Mouse (Mus musculus) large intestine, adult 2 months (tissue): ENCODE results near the gene Cdca8. TPM values are rescaled to one million over a fixed set of nuclear protein-coding genes. Genes with fewer than 3 reads are reported as not detected.

Experiments
- DNase-seq: peaks from one replicate; pipeline ENCODE4 v3.0.0-alpha.2; 2012; ENCODE audit warnings: low read depth, low spot score
- WGBS: fragments of 180-500 bp; shearing (Covaris S2); methylation state at CpG from one replicate; pipeline ENCODE4 v1.1.7; 2018; 5-methylcytosine and 5-hydroxymethylcytosine counted together
- polyA plus RNA-seq: library from polyadenylated mRNA; depleted of rRNA; stranded (reverse); fragments of >200 nt; gene quantifications from 2 replicates; pipeline ENCODE4 v1.2.3, GENCODE M21; 2012

Gene Cdca8
- polyA plus RNA-seq, 1 experiment = 42.9 TPM

DNA sequence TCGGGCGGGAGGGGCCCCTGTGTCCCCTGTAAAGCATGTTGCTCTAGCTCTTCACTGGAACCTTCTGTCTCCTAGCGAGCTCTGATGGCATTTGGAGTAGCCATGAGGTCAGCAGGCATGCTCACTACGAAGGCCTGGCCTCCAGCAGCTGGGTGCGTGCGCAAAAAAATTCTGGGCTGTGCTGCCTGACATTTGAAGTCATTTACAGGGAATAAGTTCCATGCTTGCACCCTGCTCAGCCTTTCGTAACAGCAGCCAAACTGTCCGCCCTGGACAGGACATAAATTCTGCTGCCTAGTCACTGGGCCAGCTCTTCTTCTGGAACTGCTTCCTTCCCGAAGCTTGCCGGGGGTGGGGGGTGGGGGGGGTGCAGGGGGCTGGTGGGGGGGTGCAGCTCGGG, 20.0 kb upstream of the Cdca8 start:
- no peak for DNase-seq
- 53% methylated on average over 11 of the region's 11 CpGs for WGBS

DNA sequence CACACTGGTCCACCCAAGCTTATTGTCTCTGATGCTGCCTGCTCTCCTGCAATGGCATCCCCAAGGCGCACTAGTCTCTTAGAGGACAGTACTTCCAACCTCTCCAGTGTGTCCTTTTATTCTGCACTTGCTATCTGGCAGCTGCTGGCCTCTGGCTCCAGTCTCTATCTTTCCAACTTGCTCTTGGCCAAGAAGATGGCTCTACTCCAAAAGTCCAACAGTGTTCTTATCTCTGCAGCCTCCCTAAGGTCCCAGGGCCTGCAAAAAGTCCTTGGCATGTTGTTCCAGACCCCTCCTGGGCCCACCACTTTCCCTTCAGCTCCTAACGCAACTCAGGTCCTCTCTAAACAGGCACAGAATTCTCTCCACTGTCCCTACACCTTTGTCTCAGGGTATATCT, 18.2 kb upstream of the Cdca8 start:
- no peak for DNase-seq
- whole genome bisulfite sequencing = 74% methylated on average over 2 of the region's 2 CpGs

DNA sequence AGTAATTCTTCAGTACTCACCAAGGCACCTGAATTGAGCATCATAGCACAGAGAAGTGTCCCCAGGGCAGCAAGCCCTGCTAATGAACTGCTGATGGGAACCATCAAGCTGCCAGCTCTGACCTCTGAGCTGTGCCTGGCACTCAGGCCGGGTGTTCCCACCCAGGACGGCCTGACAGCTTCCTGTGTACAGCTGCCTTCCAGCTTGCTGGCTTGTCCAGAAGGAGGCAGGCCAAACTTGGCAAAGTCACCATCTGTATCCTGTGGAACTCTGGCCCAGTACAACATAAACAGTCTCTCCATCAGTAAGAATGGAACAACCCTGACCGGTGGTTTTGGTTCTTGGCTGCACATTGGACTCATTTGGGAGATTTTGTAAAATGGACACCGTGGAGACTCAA, 14.4 kb upstream of the Cdca8 start:
- DNase-seq = no peak
- WGBS = 46% methylated on average over 4 of the region's 4 CpGs

DNA sequence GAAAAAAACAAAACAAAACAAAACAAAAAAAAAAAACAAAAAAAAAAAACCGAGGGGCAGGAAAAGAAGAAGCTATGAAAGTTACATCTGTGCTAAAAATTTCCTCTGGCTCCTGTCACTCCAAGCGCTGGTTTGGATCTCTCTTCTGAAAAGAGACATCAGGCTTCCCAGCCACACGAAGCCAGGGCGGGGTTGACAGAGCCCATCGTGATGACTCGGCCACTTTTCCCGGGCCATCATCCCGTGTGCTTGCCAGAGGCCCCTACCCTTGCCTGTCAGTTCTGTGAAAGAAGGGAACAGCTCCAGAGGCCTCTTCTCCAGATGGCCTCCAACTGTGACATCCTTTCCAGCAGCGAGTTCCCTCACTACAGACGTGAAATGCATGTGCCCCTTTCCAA, 11.9 kb upstream of the Cdca8 start:
- WGBS = 22% methylated on average over 10 of the region's 10 CpGs
- DNase-seq = no peak

DNA sequence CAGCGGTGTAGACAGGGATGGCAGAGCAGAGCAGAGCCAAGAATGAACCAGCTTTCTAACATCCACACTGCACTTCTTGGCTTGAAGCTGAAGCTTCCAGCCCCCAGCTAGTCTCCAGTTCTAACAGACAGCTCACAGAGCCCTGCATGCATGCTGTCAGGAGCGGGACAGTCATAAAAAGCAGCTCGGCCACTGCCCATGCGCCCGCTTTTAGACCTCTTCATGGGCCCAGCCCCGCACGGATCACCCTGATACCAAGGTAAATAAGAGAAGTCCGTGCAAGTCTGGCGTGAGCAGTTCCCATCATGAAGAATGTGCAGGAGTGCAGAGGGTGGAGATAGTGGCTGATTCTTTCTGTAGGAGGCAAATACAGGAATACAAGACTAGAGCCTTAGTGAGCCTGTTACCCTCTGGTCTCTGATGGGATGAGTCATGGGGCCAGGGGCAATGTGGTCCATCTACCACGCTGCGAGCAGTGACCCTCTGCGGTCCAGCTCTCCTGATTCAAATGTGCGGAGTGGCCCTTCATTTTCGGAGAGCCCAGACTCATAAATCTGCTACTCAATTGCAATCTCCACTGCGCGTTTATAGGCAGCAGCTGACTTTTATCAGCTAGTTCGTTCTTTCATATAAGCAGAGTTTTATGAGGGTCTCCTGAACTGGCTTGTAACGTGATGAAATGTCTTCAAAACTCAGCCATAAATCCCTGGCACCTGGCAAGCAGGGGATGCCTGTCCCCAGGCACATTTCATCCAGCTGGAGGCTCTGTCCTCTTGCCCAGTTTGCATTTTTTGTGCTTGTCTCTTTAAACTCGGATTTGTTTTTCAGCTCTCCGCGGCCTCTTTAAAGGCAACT, 11.3 kb upstream of the Cdca8 start:
- no peak for DNase-seq
- WGBS = 21% methylated on average over 21 of the region's 21 CpGs

DNA sequence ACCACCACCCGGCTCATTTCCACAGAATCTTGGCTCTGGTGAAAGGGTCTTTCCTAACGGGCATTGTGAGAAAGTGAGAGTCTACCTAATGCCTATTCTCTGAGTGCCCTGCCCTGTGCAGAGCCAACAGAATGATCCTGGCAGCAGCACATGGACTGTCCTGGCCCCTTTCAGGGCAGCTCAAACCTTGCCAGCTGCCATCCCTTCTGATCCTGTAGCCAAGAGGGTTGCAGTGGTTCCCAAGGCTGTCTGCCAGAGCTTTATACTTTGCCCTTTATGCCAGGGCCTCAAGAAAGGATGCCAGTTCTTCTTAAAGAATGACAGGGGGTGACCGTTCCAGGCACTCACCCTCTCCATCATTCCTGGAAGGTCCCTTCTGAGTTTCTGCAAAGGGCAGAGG, 10.4 kb upstream of the Cdca8 start:
- no peak for DNase-seq
- WGBS = 76% methylated on average over 3 of the region's 3 CpGs

DNA sequence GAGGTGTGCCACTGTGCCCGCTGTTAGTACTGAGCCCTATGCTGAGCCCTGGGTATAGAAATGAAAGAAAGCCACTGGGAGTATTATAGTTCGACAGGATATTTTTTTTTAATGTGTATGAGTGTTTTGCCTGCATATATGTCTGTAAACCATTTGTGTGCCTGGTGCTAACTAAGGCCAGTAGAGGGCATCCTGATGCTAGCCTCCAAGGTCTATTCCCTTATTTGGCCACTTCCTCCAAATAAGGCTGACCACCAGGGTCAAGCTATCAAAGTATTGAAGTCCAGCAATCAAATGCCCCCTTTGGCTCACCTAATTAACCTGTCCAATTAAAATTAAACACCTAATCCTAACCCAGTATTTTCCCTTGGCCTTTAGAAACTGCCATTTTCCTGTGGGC, 5.8 kb upstream of the Cdca8 start:
- no peak for DNase-seq
- 73% methylated on average over 2 of the region's 2 CpGs for WGBS

DNA sequence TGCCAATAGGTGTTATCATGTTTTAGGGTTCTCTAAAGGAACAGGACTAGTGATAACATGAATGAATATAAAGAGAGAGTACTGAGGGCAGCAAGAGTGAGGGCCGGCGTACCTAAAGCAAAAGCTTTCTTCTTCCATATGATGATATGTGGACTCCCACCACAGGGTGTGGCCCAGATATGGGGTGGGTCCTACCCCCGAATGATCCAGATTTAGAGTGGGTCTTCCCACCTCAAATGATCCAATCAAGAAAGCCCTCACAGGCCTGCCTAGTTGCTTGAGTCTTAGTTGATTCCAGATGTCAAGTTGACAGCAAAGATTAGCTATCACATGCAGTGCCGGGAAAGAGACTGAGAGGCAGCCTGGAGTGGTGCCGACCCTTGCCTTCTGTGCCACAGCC, 4.7 kb upstream of the Cdca8 start:
- 88% methylated on average over 5 of the region's 5 CpGs for WGBS
- no peak for DNase-seq

DNA sequence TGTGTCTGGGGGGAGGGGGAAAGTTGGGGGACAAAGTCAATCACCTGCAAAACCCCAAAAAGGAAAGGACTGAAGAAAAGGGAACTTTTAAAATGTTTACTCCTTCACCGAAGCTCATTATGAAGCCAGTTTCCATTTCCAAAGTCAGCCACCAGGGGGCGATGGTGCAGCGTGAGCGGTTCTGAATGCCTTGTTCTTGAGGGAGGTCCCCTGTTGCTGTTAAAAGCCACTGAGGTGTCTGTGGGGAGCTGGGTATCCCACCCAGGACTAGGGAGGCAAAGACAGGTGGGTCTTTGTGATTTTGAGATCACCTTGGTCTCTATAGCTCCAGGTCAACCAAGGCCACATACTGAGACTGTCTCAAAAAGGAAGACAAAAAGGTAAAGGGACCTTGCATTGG, 3.9 kb upstream of the Cdca8 start:
- peak; percentile 46 for DNase-seq
- under 1% methylated on average over 4 of the region's 4 CpGs for WGBS

DNA sequence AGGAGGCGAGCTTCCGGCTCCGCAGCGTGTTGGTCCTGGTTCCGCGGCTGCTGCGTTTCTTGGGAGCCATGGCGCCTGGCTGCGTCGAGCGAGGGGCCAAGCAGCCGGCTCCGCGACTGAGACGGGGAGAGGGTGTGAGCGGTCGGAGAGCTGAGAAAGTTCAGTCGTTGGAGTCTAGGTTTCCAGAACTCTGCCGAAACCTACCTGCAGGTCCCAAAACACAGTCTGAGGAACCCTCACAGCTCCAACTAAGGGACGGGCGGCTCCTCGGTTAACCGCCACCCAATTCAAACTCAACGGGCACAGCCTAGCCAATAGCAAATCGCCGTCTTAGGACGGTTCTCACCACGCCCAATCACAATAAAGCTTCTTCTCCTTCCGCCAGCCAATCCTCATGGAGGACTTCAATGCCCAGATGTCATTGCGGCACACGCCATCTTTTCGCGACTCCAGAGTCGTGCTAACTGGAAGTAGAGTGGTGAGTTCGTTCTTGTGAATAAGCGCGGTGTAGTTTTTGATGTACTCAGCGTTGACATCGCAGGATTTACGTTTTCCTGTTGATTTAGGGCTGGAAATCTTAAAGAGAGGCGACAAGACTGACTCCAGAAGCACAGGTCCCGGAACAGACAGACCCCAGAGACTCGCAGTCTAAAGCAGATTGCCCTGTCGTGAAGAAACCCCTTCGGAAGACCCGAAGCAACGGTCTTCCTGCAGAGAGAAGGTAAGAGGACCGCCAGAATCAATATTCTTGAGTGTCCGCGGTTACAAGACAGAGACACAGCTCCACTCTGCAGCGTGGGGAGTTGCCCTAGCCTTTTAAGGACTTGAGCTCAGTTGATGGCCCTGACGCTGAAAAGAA, 2.3 kb downstream of the Cdca8 start, which contains the start of gene 9930104L06Rik:
TSS of gene 9930104L06Rik (plus strand) at position 436 of the 859 bp plus-strand sequence.
- WGBS = under 1% methylated on average over 52 of the region's 52 CpGs
- peak; percentile 88 for DNase-seq

DNA sequence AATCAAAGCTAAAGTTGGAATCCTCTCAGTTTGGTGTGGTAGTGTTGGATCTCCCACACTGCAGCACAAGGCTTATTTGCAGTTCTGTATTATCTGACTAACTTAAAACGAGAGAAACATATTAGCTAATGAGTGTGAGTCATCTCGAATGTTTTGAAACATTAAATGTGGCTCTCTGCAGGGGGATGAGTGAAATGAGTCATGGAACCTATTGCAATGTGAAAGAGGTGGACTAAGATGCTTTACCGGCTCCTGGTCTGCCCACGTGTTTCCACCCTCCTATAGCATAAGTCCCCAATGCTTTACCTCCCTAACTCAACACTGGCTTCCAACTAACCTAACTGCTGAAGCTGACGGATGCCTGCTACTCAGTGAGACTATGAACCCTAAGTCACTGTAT, 11.0 kb downstream of the Cdca8 start:
- DNase-seq = no peak
- WGBS = 83% methylated on average over 5 of the region's 5 CpGs

DNA sequence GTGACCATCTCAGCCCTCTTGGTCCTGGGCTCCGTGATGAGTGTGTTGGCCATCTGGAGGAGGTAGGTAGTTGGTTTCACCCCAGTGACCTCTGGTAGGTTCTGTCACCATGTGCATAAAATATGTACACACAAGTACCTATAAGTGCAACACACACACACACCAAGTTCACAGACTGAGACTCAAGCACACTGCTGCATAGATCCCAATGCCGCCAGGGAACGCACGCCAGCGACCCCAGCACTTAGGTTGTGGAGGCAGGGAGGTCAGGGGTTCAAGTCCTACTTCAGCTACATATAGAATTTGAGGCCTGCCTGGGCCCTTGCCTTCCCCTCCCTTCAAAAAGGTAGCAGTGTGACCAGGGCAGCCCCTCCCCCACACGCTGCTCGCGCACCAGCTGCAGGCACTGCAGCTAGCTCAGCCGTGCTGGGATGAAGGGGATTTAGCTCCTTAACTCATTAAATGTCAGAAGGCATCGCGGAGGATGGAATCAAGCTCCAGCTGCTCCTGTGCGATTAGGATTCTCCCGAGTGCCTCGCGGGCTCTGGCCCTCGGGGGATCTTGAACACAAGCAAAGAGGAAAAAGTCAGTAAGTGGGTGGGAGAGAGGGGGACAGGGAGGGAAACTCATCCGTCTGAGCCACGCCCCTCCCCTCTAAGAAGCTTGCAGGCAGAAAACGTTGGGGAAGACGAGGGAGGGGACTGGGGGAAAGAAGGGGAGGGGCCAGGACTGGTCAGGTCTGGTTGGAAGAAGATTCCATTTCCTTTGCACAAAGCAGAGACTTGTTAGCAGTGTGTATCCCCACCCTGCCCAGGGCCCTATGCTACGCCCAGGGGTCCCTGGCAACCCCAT, 32.9 kb downstream of the Cdca8 start:
- DNase-seq = no peak
- 14% methylated on average over 21 of the region's 21 CpGs for WGBS

DNA sequence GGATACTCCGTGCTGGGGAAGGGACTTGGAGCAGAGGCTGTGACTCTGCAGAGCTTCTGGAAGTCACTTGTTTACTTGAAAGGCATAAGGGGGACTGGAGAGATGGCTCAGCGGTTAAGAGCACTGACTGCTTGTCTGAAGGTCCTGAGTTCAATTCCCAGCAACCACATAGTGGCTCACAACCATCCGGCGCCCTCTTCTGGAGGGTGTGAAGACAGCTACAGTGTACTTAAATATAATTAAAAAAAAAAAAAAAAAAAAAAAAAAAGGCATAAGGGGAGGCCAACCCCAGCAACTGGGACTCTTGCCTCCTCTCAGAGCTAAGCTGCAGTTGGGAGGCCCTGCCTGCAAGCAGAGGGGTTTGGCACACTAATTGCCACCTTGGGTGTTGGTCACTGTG, 33.7 kb downstream of the Cdca8 start:
- DNase-seq = no peak

DNA sequence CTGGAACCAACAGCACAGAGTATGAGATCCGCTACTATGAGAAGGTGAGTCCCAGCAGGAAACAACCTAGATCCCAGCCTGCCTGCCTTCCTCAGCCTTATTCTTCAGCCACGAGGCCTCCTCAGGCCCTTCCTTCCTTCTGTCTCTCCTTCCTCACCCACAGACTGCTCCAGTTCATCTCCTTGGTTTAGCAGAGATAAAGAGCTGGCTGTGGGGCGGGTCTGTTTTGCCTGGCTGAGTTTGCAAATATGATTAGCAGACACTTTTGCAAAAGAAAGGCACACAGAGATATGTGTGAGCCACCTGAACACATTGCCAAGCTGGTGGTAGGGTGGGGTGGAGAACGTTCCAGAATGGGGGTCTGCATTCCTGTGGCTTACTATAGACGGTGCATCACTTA, 39.2 kb downstream of the Cdca8 start:
- 46% methylated on average over 5 of the region's 5 CpGs for WGBS

More for the DNA sequence above, 33.7 kb downstream of the Cdca8 start:
- 61% methylated on average over 4 of the region's 4 CpGs for WGBS

DNA sequence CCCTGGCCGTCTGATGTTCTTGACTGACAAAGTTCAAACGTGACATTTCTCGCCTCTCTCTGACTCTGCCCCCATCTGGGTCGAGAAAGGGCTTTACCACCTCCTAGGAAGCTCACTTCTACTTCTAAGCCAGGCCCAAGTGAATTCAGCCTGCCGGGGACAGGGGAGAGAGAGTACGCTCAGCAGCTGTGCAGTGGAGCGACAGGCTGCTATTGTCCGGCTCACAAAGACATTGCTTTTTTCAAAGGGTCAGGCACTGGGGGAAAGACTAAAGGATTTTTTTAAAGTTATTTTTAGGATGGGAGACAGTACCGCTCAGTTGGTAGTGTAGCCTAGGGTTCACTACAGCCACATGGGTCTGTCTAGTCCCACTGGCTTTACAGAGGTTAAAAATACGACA, 40.7 kb downstream of the Cdca8 start:
- 69% methylated on average over 10 of the region's 10 CpGs for WGBS

More for the DNA sequence above, 39.2 kb downstream of the Cdca8 start:
- no peak for DNase-seq

DNA sequence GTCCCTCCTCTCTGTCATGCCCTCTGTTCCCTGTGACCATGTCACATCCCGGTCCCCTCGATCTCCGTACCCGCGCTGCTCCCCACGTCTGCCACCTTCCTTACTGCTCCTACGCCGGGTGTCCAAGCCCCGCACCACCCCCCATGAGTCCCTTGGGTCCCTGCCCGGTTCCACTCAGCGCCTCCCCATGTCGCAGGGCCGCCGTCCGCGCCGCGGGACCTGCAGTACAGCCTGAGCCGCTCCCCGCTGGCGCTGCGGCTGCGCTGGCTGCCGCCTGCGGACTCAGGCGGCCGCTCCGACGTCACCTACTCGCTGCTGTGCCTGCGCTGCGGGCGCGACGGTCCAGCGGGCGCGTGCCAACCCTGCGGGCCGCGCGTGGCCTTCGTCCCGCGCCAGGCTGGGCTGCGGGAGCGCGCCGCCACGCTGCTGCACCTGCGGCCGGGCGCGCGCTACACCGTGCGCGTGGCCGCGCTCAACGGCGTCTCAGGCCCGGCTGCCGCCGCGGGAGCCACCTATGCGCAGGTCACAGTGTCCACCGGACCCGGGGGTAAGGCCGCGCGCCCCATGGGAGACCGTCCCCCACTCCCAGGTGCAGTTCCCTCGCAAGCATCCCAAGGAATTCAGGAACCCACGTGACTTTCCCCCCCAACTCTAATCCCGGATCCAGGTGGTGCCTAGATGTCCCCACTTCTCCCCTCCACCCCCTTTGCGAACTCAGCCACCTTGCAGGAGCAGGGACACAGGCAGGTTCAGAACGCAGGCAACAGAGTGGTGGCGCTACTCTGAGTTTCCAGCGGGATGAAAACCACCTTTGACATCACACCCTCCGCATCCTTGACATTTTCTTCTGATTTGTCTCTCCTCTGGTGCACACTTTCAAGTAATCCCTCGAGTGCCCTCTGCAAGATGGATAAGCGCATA, 44.3 kb downstream of the Cdca8 start:
- WGBS = 3% methylated on average over 83 of the region's 83 CpGs
- no peak for DNase-seq

More for the DNA sequence above, 40.7 kb downstream of the Cdca8 start:
- no peak for DNase-seq

DNA sequence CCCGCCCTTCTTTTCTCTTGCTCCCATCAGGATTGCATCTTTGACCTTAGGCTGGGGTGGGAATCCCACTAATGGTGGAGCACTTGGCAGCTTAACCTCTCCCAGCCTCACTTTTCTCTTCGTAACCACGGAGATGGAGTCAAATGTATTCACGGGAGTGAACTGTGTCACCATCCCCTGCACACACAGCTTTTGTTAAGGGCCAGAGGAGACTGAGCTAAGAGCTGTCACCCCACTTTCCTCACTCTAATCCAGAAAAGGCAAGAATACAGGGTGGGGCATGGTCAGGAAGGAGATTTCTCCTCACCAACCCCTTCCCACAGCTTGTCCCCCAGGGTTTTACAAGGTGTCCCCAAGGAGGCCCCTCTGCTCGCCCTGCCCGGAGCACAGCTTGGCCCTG, 45.3 kb downstream of the Cdca8 start:
- DNase-seq = no peak
- 27% methylated on average over 6 of the region's 6 CpGs for WGBS

DNA sequence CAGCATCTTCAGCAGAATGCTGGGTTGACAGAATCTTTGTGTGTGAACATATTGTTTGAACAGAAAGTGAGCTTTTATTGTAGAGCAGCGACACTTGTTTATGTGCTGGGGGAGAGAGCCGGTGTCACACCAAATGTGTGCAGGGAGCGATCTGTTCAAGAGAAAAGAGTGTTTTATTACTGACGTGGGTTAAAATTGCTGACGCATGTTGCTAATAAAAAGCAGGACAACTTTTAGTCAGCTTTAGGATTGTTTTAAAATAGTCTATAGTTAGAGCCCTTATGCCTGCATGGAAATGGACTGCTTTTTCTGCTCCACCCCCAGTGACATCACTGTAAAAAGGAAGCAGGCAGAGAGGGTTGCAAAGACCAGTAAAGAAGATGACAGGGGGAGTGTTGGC, 48.3 kb downstream of the Cdca8 start:
- 54% methylated on average over 5 of the region's 5 CpGs for WGBS
- no peak for DNase-seq

DNA sequence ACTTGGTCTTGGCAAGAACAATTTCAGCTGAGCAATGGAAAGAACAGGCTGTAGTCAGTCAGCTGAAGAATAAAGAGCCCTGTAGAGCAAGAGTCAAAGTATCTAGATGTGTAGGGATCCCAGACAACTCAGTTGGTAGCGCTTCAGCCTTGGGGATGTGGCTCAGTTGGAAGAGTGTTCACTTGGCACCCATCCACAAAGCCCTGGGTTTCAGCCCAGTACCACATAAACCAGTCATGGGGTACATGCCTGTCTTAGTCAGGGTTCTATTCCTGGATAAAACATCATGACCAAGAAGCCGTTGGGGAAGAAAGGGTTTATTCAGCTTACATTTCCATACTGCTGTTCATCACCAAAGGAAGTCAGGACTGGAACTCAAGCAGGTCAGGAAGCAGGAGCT, 49.2 kb downstream of the Cdca8 start:
- 78% methylated on average over 2 of the region's 2 CpGs for WGBS
- no peak for DNase-seq
